Mouse (Mus musculus): ENCODE results near the gene Lgals3. TPM values are rescaled to one million over a fixed set of nuclear protein-coding genes. Genes with fewer than 3 reads are reported as not detected.

Lgals3 gene
- polyA plus RNA-seq, 1 experiment, result 1.1 TPM

DNA sequence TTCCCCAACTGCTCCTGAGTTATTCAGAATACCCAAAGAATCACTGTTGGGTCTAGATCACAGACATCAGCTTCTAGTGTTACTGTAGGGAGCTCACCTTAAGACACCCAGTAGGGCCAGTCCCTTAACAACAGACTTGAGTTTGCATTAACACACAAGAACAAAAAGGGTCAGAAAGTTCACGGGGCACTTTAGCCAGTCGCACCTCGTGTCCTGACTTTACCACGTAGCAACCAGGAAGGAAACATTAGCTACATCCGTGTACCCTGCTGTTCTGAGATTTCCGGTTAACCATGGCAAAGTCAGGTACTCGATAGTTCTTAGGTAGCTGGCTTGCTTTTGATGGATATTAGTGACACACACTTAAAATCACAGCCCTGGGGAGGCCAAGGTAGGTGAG lies 16.4 kb downstream of the Lgals3 start:
- TF ChIP-seq POLR2A (IDR thresholded peaks at IDR 0.05; ENCODE audit: extremely low read depth, insufficient read depth, low read length), result no peak
- TF ChIP-seq CTCF (IDR thresholded peaks at IDR 0.05; ENCODE audit: extremely low read depth, insufficient read depth, low read length), result no peak
- Histone ChIP-seq H3K27ac (ENCODE audit: insufficient read depth, low read length) (no peak overlapping the region), H3K4me3 (ENCODE audit: insufficient read depth, low read length) (no peak overlapping the region), H3K4me1 (ENCODE audit: control insufficient read depth, insufficient read depth, low read length) (no peaks in the 10 kb centered on the region)

DNA sequence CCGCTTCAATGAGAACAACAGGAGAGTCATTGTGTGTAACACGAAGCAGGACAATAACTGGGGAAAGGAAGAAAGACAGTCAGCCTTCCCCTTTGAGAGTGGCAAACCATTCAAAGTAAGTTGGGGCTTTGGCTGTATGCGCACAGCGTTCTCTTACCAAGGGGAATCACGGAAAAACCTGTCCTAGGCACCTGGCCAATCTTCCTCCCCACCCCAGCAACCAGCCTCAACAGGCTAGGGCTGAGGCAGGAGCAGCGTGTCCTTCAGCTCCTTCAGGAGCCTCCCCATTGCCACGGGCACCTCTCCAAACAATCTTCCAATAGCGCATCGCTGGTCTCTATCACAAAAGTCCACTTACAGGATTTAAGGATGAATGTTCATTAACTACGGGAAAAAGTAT lies 17.1 kb downstream of the Lgals3 start:
- H3K4me3 ChIP-seq (ENCODE audit: insufficient read depth, low read length), result no peak overlapping the region
- H3K4me1 ChIP-seq (ENCODE audit: control insufficient read depth, insufficient read depth, low read length), result no peaks in the 10 kb centered on the region
- no peak for TF ChIP-seq CTCF (IDR thresholded peaks at IDR 0.05; ENCODE audit: extremely low read depth, insufficient read depth, low read length)
- no peak for TF ChIP-seq POLR2A (IDR thresholded peaks at IDR 0.05; ENCODE audit: extremely low read depth, insufficient read depth, low read length)
- no peak overlapping the region for H3K27ac ChIP-seq (ENCODE audit: insufficient read depth, low read length)

DNA sequence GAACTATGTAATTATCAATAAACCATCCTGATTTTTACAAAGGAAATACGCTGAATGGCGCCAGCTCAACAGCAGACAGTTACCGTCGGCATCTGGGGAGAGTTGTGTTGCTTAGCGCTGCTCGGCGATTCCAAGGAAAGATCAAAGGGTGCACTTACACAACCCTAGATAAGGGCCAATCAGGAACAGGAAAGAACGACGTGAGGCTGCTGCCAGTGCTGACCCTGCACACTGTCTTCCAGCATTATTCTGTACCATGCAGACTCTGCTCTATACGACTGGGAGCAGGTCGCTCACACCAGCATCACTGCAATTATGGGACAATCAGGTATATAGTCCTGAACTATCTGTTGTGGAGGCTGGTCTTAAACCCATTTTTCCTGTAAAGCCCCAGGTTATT lies 18.6 kb downstream of the Lgals3 start:
- no peak for TF ChIP-seq CTCF (IDR thresholded peaks at IDR 0.05; ENCODE audit: extremely low read depth, insufficient read depth, low read length)
- TF ChIP-seq POLR2A (IDR thresholded peaks at IDR 0.05; ENCODE audit: extremely low read depth, insufficient read depth, low read length), result no peak
- no peak overlapping the region for H3K4me3 ChIP-seq (ENCODE audit: insufficient read depth, low read length)
- H3K27ac ChIP-seq (ENCODE audit: insufficient read depth, low read length), result no peak overlapping the region
- no peaks in the 10 kb centered on the region for H3K4me1 ChIP-seq (ENCODE audit: control insufficient read depth, insufficient read depth, low read length)

DNA sequence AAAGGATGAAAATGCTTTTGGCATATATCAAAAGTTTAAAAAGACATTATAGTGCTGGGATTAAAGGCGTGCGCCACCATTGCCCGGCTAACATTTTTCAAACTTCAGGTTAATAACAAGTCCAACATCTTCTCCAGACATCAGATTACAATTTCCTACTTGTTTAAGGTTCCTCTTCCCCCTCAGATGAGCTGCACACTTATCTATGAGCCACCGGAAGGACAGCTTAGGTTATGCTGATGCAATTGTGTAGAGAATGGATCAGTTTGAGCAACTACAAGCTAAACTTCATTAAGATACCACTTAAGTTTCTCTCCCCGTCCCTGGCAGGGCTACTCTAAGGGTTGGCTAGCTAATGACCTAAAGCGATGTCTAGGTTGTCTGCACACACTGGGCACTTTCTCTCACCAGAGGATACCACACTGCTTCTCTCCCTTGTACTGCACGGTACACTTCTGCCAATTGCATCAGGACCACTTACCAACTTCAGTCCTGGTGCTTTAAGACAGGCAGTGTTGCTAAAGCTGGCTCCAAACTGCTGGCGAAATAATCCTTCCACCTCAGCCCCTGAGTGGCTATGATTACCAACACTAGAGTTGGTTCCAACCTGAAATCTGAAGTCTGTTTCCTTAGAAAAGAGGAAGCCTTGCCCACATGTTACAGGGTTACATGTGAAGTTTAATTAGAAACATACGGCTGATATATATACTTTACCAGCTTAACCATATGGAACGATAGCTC lies 26.0 kb downstream of the Lgals3 start:
- no peak overlapping the region for H3K4me3 ChIP-seq (ENCODE audit: insufficient read depth, low read length)
- TF ChIP-seq POLR2A (IDR thresholded peaks at IDR 0.05; ENCODE audit: extremely low read depth, insufficient read depth, low read length), result no peak
- TF ChIP-seq CTCF (IDR thresholded peaks at IDR 0.05; ENCODE audit: extremely low read depth, insufficient read depth, low read length), result no peak
- H3K4me1 ChIP-seq (ENCODE audit: control insufficient read depth, insufficient read depth, low read length), result no peaks in the 10 kb centered on the region
- H3K27ac ChIP-seq (ENCODE audit: insufficient read depth, low read length), result no peak overlapping the region

DNA sequence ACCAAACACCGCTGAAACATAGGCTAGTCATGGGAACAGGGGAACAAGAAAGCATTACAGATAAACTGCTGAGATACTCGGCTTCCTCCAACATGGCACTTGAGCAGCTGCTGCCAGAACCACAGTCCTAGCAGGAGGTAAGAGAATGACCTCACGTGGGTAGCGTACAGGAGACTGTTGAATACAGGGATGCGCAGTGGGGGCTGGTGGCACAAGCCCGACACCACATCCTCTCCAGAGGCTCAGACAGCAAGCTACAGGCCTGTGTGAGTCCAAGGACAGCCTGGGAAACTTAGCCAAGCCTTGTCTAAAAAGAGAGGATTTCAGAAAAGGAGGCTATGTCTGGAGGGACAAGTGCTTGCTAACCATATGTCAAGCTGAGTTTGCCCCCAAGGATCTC lies 27.5 kb downstream of the Lgals3 start:
- Histone ChIP-seq H3K4me1 (ENCODE audit: control insufficient read depth, insufficient read depth, low read length) (no peaks in the 10 kb centered on the region), H3K4me3 (ENCODE audit: insufficient read depth, low read length) (no peak overlapping the region), H3K27ac (ENCODE audit: insufficient read depth, low read length) (no peak overlapping the region)
- TF ChIP-seq CTCF (IDR thresholded peaks at IDR 0.05; ENCODE audit: extremely low read depth, insufficient read depth, low read length) (no peak), POLR2A (IDR thresholded peaks at IDR 0.05; ENCODE audit: extremely low read depth, insufficient read depth, low read length) (no peak)

DNA sequence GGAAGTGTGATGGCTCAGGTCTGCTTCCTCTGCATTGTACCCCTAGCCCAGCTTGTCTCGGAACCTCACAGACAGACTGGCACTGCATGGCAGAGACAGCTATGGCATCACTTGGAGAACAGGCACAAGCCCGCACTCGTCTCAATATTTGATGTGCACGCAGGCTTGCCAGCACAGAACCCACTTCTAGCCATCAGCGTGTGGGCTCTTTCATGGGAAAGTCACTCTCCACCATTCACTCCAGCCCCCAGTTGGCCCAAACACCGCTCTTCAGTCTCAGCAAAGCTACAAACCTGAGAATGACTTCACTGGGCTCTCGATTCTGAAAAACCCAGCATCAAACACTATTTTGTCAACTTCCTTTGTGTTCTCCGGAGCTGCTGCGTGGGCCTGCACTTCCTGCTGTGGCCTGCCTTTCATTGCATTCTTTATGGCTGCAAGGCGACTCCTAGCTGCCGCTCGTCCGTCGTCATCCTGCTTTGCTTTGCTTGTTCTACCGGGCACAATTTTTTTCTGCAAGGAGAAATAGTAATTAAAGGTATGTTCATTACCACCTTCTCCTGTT lies 28.0 kb downstream of the Lgals3 start:
- Histone ChIP-seq H3K27ac (ENCODE audit: insufficient read depth, low read length) (no peak overlapping the region), H3K4me3 (ENCODE audit: insufficient read depth, low read length) (no peak overlapping the region), H3K4me1 (ENCODE audit: control insufficient read depth, insufficient read depth, low read length) (no peaks in the 10 kb centered on the region)
- TF ChIP-seq CTCF (IDR thresholded peaks at IDR 0.05; ENCODE audit: extremely low read depth, insufficient read depth, low read length), result no peak
- TF ChIP-seq POLR2A (IDR thresholded peaks at IDR 0.05; ENCODE audit: extremely low read depth, insufficient read depth, low read length), result no peak

DNA sequence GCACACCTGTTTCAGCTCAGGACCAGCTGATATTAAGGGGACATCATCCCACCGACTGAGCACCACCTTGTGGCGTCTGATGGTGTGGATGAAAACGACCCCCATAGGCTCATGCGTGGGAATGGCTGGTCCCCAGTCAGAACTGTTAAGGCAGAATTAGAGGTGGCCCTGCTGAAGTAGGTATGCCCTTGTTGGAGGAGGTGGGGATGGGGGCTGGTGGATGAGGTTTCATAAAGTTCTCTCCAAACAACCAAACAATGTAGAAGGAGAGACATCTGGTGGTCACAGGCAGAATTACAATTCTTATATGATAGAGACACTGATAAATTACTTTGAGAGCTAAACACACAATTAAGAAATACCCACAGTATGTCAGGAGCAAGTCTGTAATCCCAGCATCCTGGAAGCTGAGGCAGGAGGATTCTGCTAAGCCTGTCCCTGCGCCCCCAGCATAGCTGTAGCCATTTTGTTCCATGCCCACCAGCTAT lies 28.7 kb downstream of the Lgals3 start:
- TF ChIP-seq POLR2A (IDR thresholded peaks at IDR 0.05; ENCODE audit: extremely low read depth, insufficient read depth, low read length), result no peak
- TF ChIP-seq CTCF (IDR thresholded peaks at IDR 0.05; ENCODE audit: extremely low read depth, insufficient read depth, low read length), result peak; percentile 61
- Histone ChIP-seq H3K4me1 (ENCODE audit: control insufficient read depth, insufficient read depth, low read length) (no peaks in the 10 kb centered on the region), H3K4me3 (ENCODE audit: insufficient read depth, low read length) (no peak overlapping the region), H3K27ac (ENCODE audit: insufficient read depth, low read length) (no peak overlapping the region)

DNA sequence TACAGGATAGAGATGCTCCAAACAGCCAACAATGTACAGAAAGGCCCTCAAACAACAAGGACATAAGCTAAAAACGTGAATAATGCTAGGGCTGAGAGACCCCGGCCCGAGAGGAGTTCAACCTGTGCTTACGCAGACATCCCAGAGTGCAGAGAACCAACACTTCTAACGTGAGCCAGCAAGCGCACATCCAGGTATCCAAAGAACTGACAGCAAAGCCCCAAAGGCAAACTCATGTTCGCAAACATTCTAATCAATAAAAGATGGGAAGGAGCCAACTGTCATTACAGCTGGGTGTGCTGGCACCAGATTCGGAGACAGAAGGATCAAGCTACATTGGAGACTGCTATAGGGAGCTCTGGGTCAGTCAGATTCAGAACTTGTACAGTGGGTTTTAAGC lies 35.2 kb downstream of the Lgals3 start:
- TF ChIP-seq CTCF (IDR thresholded peaks at IDR 0.05; ENCODE audit: extremely low read depth, insufficient read depth, low read length), result no peak
- no peak for TF ChIP-seq POLR2A (IDR thresholded peaks at IDR 0.05; ENCODE audit: extremely low read depth, insufficient read depth, low read length)
- no peaks in the 10 kb centered on the region for H3K4me1 ChIP-seq (ENCODE audit: control insufficient read depth, insufficient read depth, low read length)
- no peak overlapping the region for H3K4me3 ChIP-seq (ENCODE audit: insufficient read depth, low read length)

DNA sequence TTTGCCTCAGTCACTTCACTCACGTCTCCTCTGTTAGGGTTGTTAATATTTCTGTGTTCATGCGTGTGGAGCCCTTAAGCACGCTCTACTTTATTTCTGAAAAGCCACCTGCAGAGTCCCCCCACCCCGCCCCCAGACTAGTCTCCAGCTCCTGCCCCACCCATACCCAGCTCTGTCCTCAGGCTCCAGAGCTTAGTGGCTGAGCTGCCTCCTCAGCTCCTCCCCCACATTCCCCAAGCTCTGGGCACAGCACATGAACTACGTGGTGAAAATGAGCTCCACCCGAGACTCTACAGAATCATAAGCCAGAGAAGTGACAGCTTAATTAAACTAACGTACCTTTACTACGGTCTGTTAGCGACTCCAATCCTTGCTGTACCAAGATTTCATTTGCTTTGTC lies 38.4 kb downstream of the Lgals3 start:
- no peak for TF ChIP-seq CTCF (IDR thresholded peaks at IDR 0.05; ENCODE audit: extremely low read depth, insufficient read depth, low read length)
- TF ChIP-seq POLR2A (IDR thresholded peaks at IDR 0.05; ENCODE audit: extremely low read depth, insufficient read depth, low read length), result no peak
- H3K27ac ChIP-seq (ENCODE audit: insufficient read depth, low read length), result no peak overlapping the region
- H3K4me1 ChIP-seq (ENCODE audit: control insufficient read depth, insufficient read depth, low read length), result no peaks in the 10 kb centered on the region
- H3K4me3 ChIP-seq (ENCODE audit: insufficient read depth, low read length), result no peak overlapping the region

More for the DNA sequence above, 35.2 kb downstream of the Lgals3 start:
- H3K27ac ChIP-seq (ENCODE audit: insufficient read depth, low read length), result no peak overlapping the region

DNA sequence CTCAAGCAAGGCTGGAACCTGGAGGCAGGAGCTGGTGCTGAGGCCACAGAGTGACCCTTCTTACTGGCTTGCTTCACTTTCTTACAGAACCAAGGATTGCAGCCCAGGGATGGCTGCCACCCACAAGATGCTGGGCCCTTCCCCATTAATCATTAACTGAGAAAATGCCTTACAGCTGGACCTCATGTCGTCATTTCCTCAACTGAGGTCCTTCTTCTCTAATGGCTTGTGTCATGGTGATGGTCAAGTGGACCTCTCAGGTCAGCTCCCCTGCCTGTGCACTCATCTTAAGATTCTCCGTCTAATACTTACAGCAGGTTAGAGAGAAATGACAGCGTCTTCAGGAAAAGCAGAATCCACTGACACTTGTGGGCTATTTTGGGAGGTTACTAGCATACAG lies 49.8 kb downstream of the Lgals3 start:
- Histone ChIP-seq H3K4me1 (ENCODE audit: control insufficient read depth, insufficient read depth, low read length) (no peaks in the 10 kb centered on the region), H3K4me3 (ENCODE audit: insufficient read depth, low read length) (no peak overlapping the region; the same call in 1 of the 2 replicates), H3K27ac (ENCODE audit: insufficient read depth, low read length) (no peak overlapping the region)
- TF ChIP-seq CTCF (IDR thresholded peaks at IDR 0.05; ENCODE audit: extremely low read depth, insufficient read depth, low read length) (no peak), POLR2A (IDR thresholded peaks at IDR 0.05; ENCODE audit: extremely low read depth, insufficient read depth, low read length) (no peak)

All from cortical plate, adult 2 months (tissue).